Comparison of ENCODE assay signal across 9 mouse cellular contexts in the genomic region with DNA sequence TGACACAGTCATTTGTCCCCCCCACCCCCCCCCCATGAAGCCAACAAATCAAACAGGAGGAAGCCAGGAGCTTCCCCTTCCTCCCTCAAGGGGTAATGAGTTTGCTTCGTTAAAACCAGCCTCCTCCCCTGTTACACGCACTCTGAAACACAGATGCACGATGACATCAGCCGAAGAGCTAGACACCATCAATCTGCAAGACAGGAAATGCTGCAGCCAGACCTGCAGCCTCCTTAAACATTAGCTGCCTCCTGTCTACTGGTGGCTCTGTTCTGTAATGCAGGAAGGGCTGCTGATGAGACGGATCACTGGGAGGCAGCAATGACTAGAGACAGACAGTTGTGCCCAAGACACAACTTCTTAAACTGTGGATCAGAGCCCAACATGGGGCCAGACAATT.
DNase-seq lines count a peak whose midpoint lies in the region; ATAC-seq and TF ChIP-seq lines count a peak whose summit lies in the region.
"Had no signal": no experiment of that assay in that cellular context is flagged by ENCODE, and none has a peak within 500 bp of the region (broad histone marks: within the 10 kb centered on the region; RNA-seq: fewer than 3 reads in every experiment).

No protein-coding gene starts in this region.

- peaks cover 6% of the 10 kb centered on the region for H3K9me3 ChIP-seq in heart, embryonic 12.5 days (replicated peaks)

- WGBS in heart, adult 2 months = 39% methylated on average over 5 of the region's 5 CpGs
- 32% methylated on average over 5 of the region's 5 CpGs for WGBS in heart, embryonic 12.5 days

- H3K4me3 ChIP-seq in heart, adult 2 months = no peak overlapping the region
- H3K4me3 ChIP-seq in heart, embryonic 12.5 days = no peak overlapping the region

- H3K36me3 ChIP-seq in heart, adult 2 months (ENCODE audit: control insufficient read depth, insufficient read depth, low read length) = peaks cover 3% of the 10 kb centered on the region
- H3K36me3 ChIP-seq in heart, embryonic 12.5 days = peaks cover 3% of the 10 kb centered on the region; the same call in 1 of the 2 replicates

- intact Hi-C loops in heart, adult 2 months (cut with DNase I) = no loop called here

- TF ChIP-seq CTCF in heart, adult 2 months (IDR thresholded peaks at IDR 0.05) = peak; percentile 36

- H3K4me1 ChIP-seq in heart, adult 2 months (ENCODE audit: control insufficient read depth, insufficient read depth, low read length) = peaks cover 8% of the 10 kb centered on the region
- H3K4me1 ChIP-seq in heart, embryonic 12.5 days (replicated peaks) = peaks cover 20% of the 10 kb centered on the region

- no peak overlapping the region for H3K4me2 ChIP-seq in heart, embryonic 12.5 days

- no peak for DNase-seq in heart, adult 2 months
- peak; percentile 62 for DNase-seq in brain, adult 2 months (ENCODE audit: low read depth, low spot score)
- peak; percentile 8 to 19 for DNase-seq in kidney, adult 8-10 months
- peak; percentile 69 for DNase-seq in mesoderm, embryonic 11.5 days (ENCODE audit: low read depth, low spot score)
- DNase-seq in right cerebral cortex, adult 18-20 months = no peak
- no peak for DNase-seq in left cerebral cortex, adult 18-20 months (ENCODE audit: low spot score in 2 of 2)
- no peak for DNase-seq in cerebellum, adult 11 months

- no peaks in the 10 kb centered on the region for H3K27me3 ChIP-seq in heart, adult 2 months (ENCODE audit: control insufficient read depth, insufficient read depth, low read length)
- no peaks in the 10 kb centered on the region for H3K27me3 ChIP-seq in heart, embryonic 12.5 days (replicated peaks)
- H3K27me3 ChIP-seq: Patski had no signal

- TF ChIP-seq POLR2A in heart, adult 2 months (IDR thresholded peaks at IDR 0.05; ENCODE audit: insufficient read depth, low read depth, low read length) = no peak

- H3K79me2 ChIP-seq in heart, adult 2 months (replicated peaks; ENCODE audit: control insufficient read depth, insufficient read depth, low read length) = peaks cover 3% of the 10 kb centered on the region

- ATAC-seq in heart, embryonic 12.5 days (ENCODE audit: insufficient number of reproducible peaks, low FRiP score) = no peak
- ATAC-seq: Patski had no signal

- H3K27ac ChIP-seq in heart, adult 2 months = no peak overlapping the region
- no peak overlapping the region for H3K27ac ChIP-seq in heart, embryonic 12.5 days (ENCODE audit: poor library complexity, severe bottlenecking)

- no peak for TF ChIP-seq EP300 in heart, adult 2 months (IDR thresholded peaks at IDR 0.05; ENCODE audit: insufficient read depth, low read depth, low read length)

- no peak overlapping the region for H3K9ac ChIP-seq in heart, adult 2 months (ENCODE audit: low read depth, low read length)
- no peak overlapping the region for H3K9ac ChIP-seq in heart, embryonic 12.5 days

Comparison
In these comparisons a context has a peak if more than half of its experiments do, and no peak if none do; other contexts are left out.
1. DNase-seq: peak in brain, adult 2 months (single experiment), kidney, adult 8-10 months (2 of 2) and mesoderm, embryonic 11.5 days (single experiment); none in heart, adult 2 months (0 of 2), right cerebral cortex, adult 18-20 months (single experiment), left cerebral cortex, adult 18-20 months (0 of 2) and cerebellum, adult 11 months (single experiment).